Mouse (Mus musculus): ENCODE results near the gene Tmtc4. TPM values are rescaled to one million over a fixed set of nuclear protein-coding genes. Genes with fewer than 3 reads are reported as not detected.

Gene Tmtc4
- polyA plus RNA-seq, 1 experiment: 5.4 TPM

GRCm38 (mm10) chr14:123009108-123010018 is 25.5 kb upstream of the Tmtc4 start:
- Histone ChIP-seq H3K27ac (ENCODE audit: insufficient read depth, low read depth, low read length) (no peak overlapping the region), H3K4me3 (ENCODE audit: low read depth, low read length) (no peak overlapping the region), H3K36me3 (ENCODE audit: control insufficient read depth, insufficient read depth, low read length) (no peaks in the 10 kb centered on the region), H3K27me3 (ENCODE audit: control insufficient read depth, insufficient read depth, low read length) (no peaks in the 10 kb centered on the region; the same call in 1 of the 2 replicates), H3K4me1 (ENCODE audit: control insufficient read depth, insufficient read depth, insufficient read length, low read length) (no peaks in the 10 kb centered on the region)
- 35% methylated on average over 18 of the region's 18 CpGs for WGBS
- TF ChIP-seq CTCF (IDR thresholded peaks at IDR 0.05; ENCODE audit: extremely low read depth, insufficient read length, insufficient replicate concordance, low read depth, low read length) (no peak), POLR2A (IDR thresholded peaks at IDR 0.05; ENCODE audit: low read depth, low read length) (no peak)

- no peak overlapping the region for H3K27ac ChIP-seq (ENCODE audit: insufficient read depth, low read depth, low read length)
- no peak overlapping the region for H3K4me3 ChIP-seq (ENCODE audit: low read depth, low read length)
- no peaks in the 10 kb centered on the region for H3K36me3 ChIP-seq (ENCODE audit: control insufficient read depth, insufficient read depth, low read length)
- no peaks in the 10 kb centered on the region; the same call in 1 of the 2 replicates for H3K27me3 ChIP-seq (ENCODE audit: control insufficient read depth, insufficient read depth, low read length)
- 68% methylated on average over 2 of the region's 2 CpGs for WGBS
- no peak for TF ChIP-seq CTCF (IDR thresholded peaks at IDR 0.05; ENCODE audit: extremely low read depth, insufficient read length, insufficient replicate concordance, low read depth, low read length)
- no peak for TF ChIP-seq POLR2A (IDR thresholded peaks at IDR 0.05; ENCODE audit: low read depth, low read length)
- no peaks in the 10 kb centered on the region for H3K4me1 ChIP-seq (ENCODE audit: control insufficient read depth, insufficient read depth, insufficient read length, low read length)
Observed at GRCm38 (mm10) chr14:123008672-123009071, 24.8 kb upstream of the Tmtc4 start.

DNA sequence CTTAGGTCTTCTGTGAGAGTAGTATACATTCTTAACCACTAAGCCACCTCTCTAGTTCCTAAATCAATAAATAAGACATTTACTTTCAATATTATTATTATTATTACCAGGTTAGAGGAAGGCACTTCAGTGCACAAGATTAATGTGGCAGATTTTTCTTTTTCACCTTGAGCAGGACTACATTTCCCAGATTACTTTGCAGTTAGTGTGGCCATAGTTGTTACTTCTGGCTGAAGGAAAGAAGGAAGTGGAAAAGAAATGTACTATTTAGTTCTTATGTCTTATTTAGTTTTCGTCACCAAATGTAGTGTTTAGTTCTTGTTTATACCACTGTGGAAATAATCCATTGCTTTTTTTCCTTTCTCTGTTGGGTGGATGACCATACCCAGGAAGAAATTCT is 19.9 kb upstream of the Tmtc4 start:
- Histone ChIP-seq H3K4me1 (ENCODE audit: control insufficient read depth, insufficient read depth, insufficient read length, low read length) (no peaks in the 10 kb centered on the region), H3K27ac (ENCODE audit: insufficient read depth, low read depth, low read length) (no peak overlapping the region), H3K4me3 (ENCODE audit: low read depth, low read length) (no peak overlapping the region), H3K36me3 (ENCODE audit: control insufficient read depth, insufficient read depth, low read length) (no peaks in the 10 kb centered on the region), H3K27me3 (ENCODE audit: control insufficient read depth, insufficient read depth, low read length) (no peaks in the 10 kb centered on the region; the same call in 1 of the 2 replicates)
- 81% methylated on average over 1 of the region's 1 CpGs for WGBS
- no peak for TF ChIP-seq CTCF (IDR thresholded peaks at IDR 0.05; ENCODE audit: extremely low read depth, insufficient read length, insufficient replicate concordance, low read depth, low read length)
- no peak for TF ChIP-seq POLR2A (IDR thresholded peaks at IDR 0.05; ENCODE audit: low read depth, low read length)

- Histone ChIP-seq H3K4me1 (ENCODE audit: control insufficient read depth, insufficient read depth, insufficient read length, low read length) (no peaks in the 10 kb centered on the region), H3K27me3 (ENCODE audit: control insufficient read depth, insufficient read depth, low read length) (no peaks in the 10 kb centered on the region), H3K4me3 (ENCODE audit: low read depth, low read length) (no peak overlapping the region), H3K36me3 (ENCODE audit: control insufficient read depth, insufficient read depth, low read length) (no peaks in the 10 kb centered on the region), H3K27ac (ENCODE audit: insufficient read depth, low read depth, low read length) (no peak overlapping the region)
- WGBS: 58% methylated on average over 3 of the region's 3 CpGs
- TF ChIP-seq POLR2A (IDR thresholded peaks at IDR 0.05; ENCODE audit: low read depth, low read length): no peak
- no peak for TF ChIP-seq CTCF (IDR thresholded peaks at IDR 0.05; ENCODE audit: extremely low read depth, insufficient read length, insufficient replicate concordance, low read depth, low read length)
Observed at GRCm38 (mm10) chr14:123001391-123001790, 17.6 kb upstream of the Tmtc4 start.

DNA sequence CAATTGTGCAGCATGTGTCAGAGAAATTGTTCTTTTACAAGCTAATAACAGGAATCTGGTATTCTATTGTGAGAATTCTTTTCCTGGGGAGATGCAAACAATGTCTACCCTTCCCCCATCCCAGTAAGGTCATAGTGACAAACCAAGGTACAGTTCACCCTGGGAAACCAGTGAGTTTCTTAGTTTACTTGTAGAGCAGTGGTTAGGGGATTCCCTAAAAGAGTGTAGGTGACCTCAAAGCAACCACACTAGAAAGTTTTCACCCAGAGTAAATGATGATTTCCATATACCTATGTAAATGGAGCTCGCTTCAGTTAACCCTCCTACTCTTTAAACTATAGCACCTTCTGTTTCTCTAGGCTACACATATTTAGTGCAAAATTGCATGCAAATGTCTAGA is 13.6 kb upstream of the Tmtc4 start:
- no peak overlapping the region for H3K27ac ChIP-seq (ENCODE audit: insufficient read depth, low read depth, low read length)
- no peaks in the 10 kb centered on the region for H3K4me1 ChIP-seq (ENCODE audit: control insufficient read depth, insufficient read depth, insufficient read length, low read length)
- WGBS: 80% methylated on average over 1 of the region's 1 CpGs
- H3K27me3 ChIP-seq (ENCODE audit: control insufficient read depth, insufficient read depth, low read length): no peaks in the 10 kb centered on the region
- no peaks in the 10 kb centered on the region for H3K36me3 ChIP-seq (ENCODE audit: control insufficient read depth, insufficient read depth, low read length)
- TF ChIP-seq POLR2A (IDR thresholded peaks at IDR 0.05; ENCODE audit: low read depth, low read length) (no peak), CTCF (IDR thresholded peaks at IDR 0.05; ENCODE audit: extremely low read depth, insufficient read length, insufficient replicate concordance, low read depth, low read length) (no peak)
- no peak overlapping the region for H3K4me3 ChIP-seq (ENCODE audit: low read depth, low read length)

DNA sequence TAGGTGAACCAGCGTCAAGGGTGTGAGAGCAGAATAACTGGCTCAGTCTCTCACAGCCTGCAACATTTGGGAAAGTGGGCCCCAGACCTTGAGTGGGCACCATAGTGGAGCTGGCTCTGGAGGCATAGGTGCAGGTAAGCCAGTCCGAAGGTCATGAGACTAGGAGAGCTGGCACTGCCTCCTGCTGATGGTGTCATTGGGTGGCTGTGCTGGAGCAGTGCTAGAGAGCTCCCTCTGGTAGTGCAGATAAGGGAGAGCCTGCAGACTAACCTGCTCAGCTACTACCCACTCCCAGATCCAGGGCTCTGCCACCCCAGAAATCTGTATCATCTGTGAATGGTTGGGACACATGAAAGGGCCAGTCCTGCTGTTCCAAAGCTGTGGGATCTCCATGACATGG is 10.1 kb upstream of the Tmtc4 start:
- H3K27ac ChIP-seq (ENCODE audit: insufficient read depth, low read depth, low read length): no peak overlapping the region
- no peaks in the 10 kb centered on the region for H3K4me1 ChIP-seq (ENCODE audit: control insufficient read depth, insufficient read depth, insufficient read length, low read length)
- H3K4me3 ChIP-seq (ENCODE audit: low read depth, low read length): no peak overlapping the region
- TF ChIP-seq POLR2A (IDR thresholded peaks at IDR 0.05; ENCODE audit: low read depth, low read length): no peak
- TF ChIP-seq CTCF (IDR thresholded peaks at IDR 0.05; ENCODE audit: extremely low read depth, insufficient read length, insufficient replicate concordance, low read depth, low read length): no peak
- H3K27me3 ChIP-seq (ENCODE audit: control insufficient read depth, insufficient read depth, low read length): no peaks in the 10 kb centered on the region
- 61% methylated on average over 2 of the region's 2 CpGs for WGBS
- no peaks in the 10 kb centered on the region for H3K36me3 ChIP-seq (ENCODE audit: control insufficient read depth, insufficient read depth, low read length)

GRCm38 (mm10) chr14:122992937-122993336 is 9.1 kb upstream of the Tmtc4 start:
- Histone ChIP-seq H3K27ac (ENCODE audit: insufficient read depth, low read depth, low read length) (no peak overlapping the region), H3K36me3 (ENCODE audit: control insufficient read depth, insufficient read depth, low read length) (no peaks in the 10 kb centered on the region), H3K4me1 (ENCODE audit: control insufficient read depth, insufficient read depth, insufficient read length, low read length) (no peaks in the 10 kb centered on the region), H3K27me3 (ENCODE audit: control insufficient read depth, insufficient read depth, low read length) (no peaks in the 10 kb centered on the region), H3K4me3 (ENCODE audit: low read depth, low read length) (no peak overlapping the region)
- TF ChIP-seq POLR2A (IDR thresholded peaks at IDR 0.05; ENCODE audit: low read depth, low read length): no peak
- no peak for TF ChIP-seq CTCF (IDR thresholded peaks at IDR 0.05; ENCODE audit: extremely low read depth, insufficient read length, insufficient replicate concordance, low read depth, low read length)
- WGBS: 57% methylated on average over 6 of the region's 6 CpGs
